Mouse (Mus musculus) gastrocnemius, postnatal 4 days (tissue): Measurements from ENCODE around the gene Cd247. TPM values are rescaled to one million over a fixed set of nuclear protein-coding genes. Genes with fewer than 3 reads are reported as not detected.

Experiments
- DNase-seq, 2 experiments: peaks; one replicate each; pipeline ENCODE4 v3.0.0; 2021 to 2022; ENCODE audit warnings: low spot score in 2 of 2, mixed read lengths in 2 of 2
- total RNA-seq, 2 experiments: library from RNA; stranded (reverse); gene quantifications; 2 replicates each; pipeline ENCODE4 v1.2.3; 2021

Gene Cd247
- total RNA-seq, 2 experiments from 2014 or later = 0.70 to 1.1 TPM

- peak in 1 of 2 experiments; percentile 16 for DNase-seq
Measured at GRCm38 (mm10) chr1:165852131-165852530, 63.6 kb downstream of the Cd247 start.

GRCm38 (mm10) chr1:165853131-165853721 is 64.7 kb downstream of the Cd247 start:
- DNase-seq = no peak

- peak; percentile 58 to 72 for DNase-seq
Measured at GRCm38 (mm10) chr1:165853729-165854420, 65.4 kb downstream of the Cd247 start.

- DNase-seq = no peak
Measured at GRCm38 (mm10) chr1:165855759-165856545, 67.5 kb downstream of the Cd247 start.

GRCm38 (mm10) chr1:165857279-165857678 is 68.8 kb downstream of the Cd247 start:
- DNase-seq = no peak

GRCm38 (mm10) chr1:165858356-165858755 is 69.9 kb downstream of the Cd247 start:
- no peak for DNase-seq

- no peak for DNase-seq
Measured at GRCm38 (mm10) chr1:165860373-165861234, 72.1 kb downstream of the Cd247 start.

GRCm38 (mm10) chr1:165861235-165861609 is 72.7 kb downstream of the Cd247 start:
- no peak for DNase-seq

GRCm38 (mm10) chr1:165862059-165862458 is 73.6 kb downstream of the Cd247 start:
- no peak for DNase-seq

GRCm38 (mm10) chr1:165864864-165865795 is 76.6 kb downstream of the Cd247 start:
- DNase-seq = no peak

- DNase-seq = no peak
Measured at GRCm38 (mm10) chr1:165866630-165867280, 78.3 kb downstream of the Cd247 start.

- DNase-seq = no peak
Measured at GRCm38 (mm10) chr1:165868659-165869058, 80.2 kb downstream of the Cd247 start.

- no peak for DNase-seq
Measured at GRCm38 (mm10) chr1:165874645-165875044, 86.2 kb downstream of the Cd247 start.

- no peak for DNase-seq
Measured at GRCm38 (mm10) chr1:165875520-165876284, 87.2 kb downstream of the Cd247 start.

- DNase-seq = no peak
Measured at GRCm38 (mm10) chr1:165878751-165879150, 90.3 kb downstream of the Cd247 start.

- DNase-seq = no peak
Measured at GRCm38 (mm10) chr1:165882146-165882900, 93.8 kb downstream of the Cd247 start.

GRCm38 (mm10) chr1:165891686-165892085 is 103.2 kb downstream of the Cd247 start:
- no peak for DNase-seq

- DNase-seq = no peak
Measured at GRCm38 (mm10) chr1:165903596-165903995, 115.1 kb downstream of the Cd247 start.
